ENCODE assay signal across 26 mouse cellular contexts in the genomic region with DNA sequence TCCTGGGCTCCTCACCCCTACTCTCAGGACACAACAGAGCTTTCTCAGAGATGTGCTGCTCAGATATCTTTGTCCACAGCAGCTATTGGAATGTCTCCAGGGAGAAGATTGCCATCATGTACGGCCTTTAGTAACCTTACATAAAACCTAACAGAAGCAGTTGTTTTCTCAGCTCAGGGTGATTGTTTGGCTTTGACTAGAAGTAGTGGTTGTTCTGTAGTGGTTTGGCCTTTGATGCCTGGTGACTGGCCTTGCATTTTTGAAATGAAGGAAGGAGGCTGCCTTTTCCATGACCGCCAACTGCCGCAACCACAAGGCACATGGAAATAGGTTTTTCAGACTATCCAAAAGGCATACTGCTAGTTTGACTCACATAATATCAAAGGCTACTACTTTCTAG.
A peak's percentile ranks its signal among the peaks of the same experiment; 100 is the strongest.
DNase-seq lines count a peak whose midpoint lies in the region; ATAC-seq lines count a peak whose summit lies in the region.
"Had no signal": no experiment of that assay in that cellular context is flagged by ENCODE, and none has a peak within 500 bp of the region (broad histone marks: within the 10 kb centered on the region; RNA-seq: fewer than 3 reads in every experiment).

No protein-coding gene starts in this region.

- no peak overlapping the region for H3K4me2 ChIP-seq in embryonic facial prominence, embryonic 14.5 days (ENCODE audit: low read depth, low read length)
- H3K4me2 ChIP-seq in hindbrain, embryonic 14.5 days (replicated peaks), result no peak overlapping the region
- H3K4me2 ChIP-seq: intestine, embryonic 15.5 days; limb, embryonic 12.5 days; liver, embryonic 12.5 days; midbrain, embryonic 13.5 days; stomach, embryonic 15.5 days had no signal

- no peak overlapping the region for H3K9ac ChIP-seq in embryonic facial prominence, embryonic 14.5 days (ENCODE audit: low read depth, low read length)
- H3K9ac ChIP-seq in hindbrain, embryonic 14.5 days, result no peak overlapping the region
- H3K9ac ChIP-seq: intestine, embryonic 15.5 days; limb, embryonic 12.5 days; liver, embryonic 12.5 days; liver, postnatal 0 days; midbrain, embryonic 13.5 days; stomach, embryonic 15.5 days had no signal

- H3K4me3 ChIP-seq in embryonic facial prominence, embryonic 14.5 days (ENCODE audit: low read depth, low read length), result no peak overlapping the region
- no peak overlapping the region for H3K4me3 ChIP-seq in embryonic facial prominence, embryonic 10.5 days
- H3K4me3 ChIP-seq in hindbrain, embryonic 14.5 days (replicated peaks; ENCODE audit: low read length), result no peak overlapping the region
- H3K4me3 ChIP-seq: forebrain, embryonic 10.5 days; intestine, embryonic 15.5 days; layer of hippocampus, adult 2 months; left cerebral cortex, adult 2 months; limb, embryonic 12.5 days; liver, embryonic 12.5 days; midbrain, embryonic 13.5 days; stomach, embryonic 15.5 days had no signal

- DNase-seq in embryonic facial prominence, embryonic 14.5 days (ENCODE audit: low spot score), result peak; percentile 13
- no peak for DNase-seq in embryonic facial prominence, embryonic 10.5 days (ENCODE audit: low spot score)
- peak; percentile 9 for DNase-seq in ovary, adult 18-20 months (ENCODE audit: low spot score)
- no peak for DNase-seq in ovary, postnatal 10 days (ENCODE audit: low spot score)
- peak; percentile 22 to 40 for DNase-seq in adrenal gland, postnatal 36 days
- DNase-seq in hindbrain, embryonic 14.5 days (ENCODE audit: low spot score), result no peak
- DNase-seq: cerebellum, adult 8-10 months; cerebellum, postnatal 25 days; heart, postnatal 14 days; kidney, adult 8-10 months; kidney, postnatal 14 days; liver, postnatal 0 days; right cerebral cortex, postnatal 25 days had no signal

- peaks cover 4% of the 10 kb centered on the region for H3K4me1 ChIP-seq in embryonic facial prominence, embryonic 14.5 days (ENCODE audit: control insufficient read depth, insufficient read depth, low read length)
- peaks cover 3% of the 10 kb centered on the region; the same call in 1 of the 2 replicates for H3K4me1 ChIP-seq in embryonic facial prominence, embryonic 10.5 days
- no peaks in the 10 kb centered on the region for H3K4me1 ChIP-seq in hindbrain, embryonic 14.5 days (replicated peaks; ENCODE audit: control insufficient read depth, insufficient read depth, low read length)
- H3K4me1 ChIP-seq: forebrain, embryonic 10.5 days; intestine, embryonic 15.5 days; liver, embryonic 12.5 days; midbrain, embryonic 13.5 days; stomach, embryonic 15.5 days had no signal

- 74% methylated on average over 3 of the region's 3 CpGs for WGBS in embryonic facial prominence, embryonic 14.5 days
- 78% methylated on average over 3 of the region's 3 CpGs for WGBS in embryonic facial prominence, embryonic 10.5 days
- WGBS in hindbrain, embryonic 14.5 days, result 87% methylated on average over 3 of the region's 3 CpGs

- no peaks in the 10 kb centered on the region for H3K36me3 ChIP-seq in embryonic facial prominence, embryonic 14.5 days (ENCODE audit: control insufficient read depth, insufficient read depth, low read length)
- H3K36me3 ChIP-seq in embryonic facial prominence, embryonic 10.5 days (replicated peaks), result no peaks in the 10 kb centered on the region
- H3K36me3 ChIP-seq in hindbrain, embryonic 14.5 days (replicated peaks; ENCODE audit: control insufficient read depth, insufficient read depth), result no peaks in the 10 kb centered on the region
- H3K36me3 ChIP-seq: forebrain, embryonic 10.5 days; intestine, embryonic 15.5 days; limb, embryonic 12.5 days; liver, embryonic 12.5 days; midbrain, embryonic 13.5 days; stomach, embryonic 15.5 days had no signal

- H3K9me3 ChIP-seq in embryonic facial prominence, embryonic 14.5 days (ENCODE audit: control insufficient read depth, low read length), result no peaks in the 10 kb centered on the region
- no peaks in the 10 kb centered on the region for H3K9me3 ChIP-seq in embryonic facial prominence, embryonic 10.5 days
- H3K9me3 ChIP-seq in hindbrain, embryonic 14.5 days (ENCODE audit: control insufficient read depth, low read length), result no peaks in the 10 kb centered on the region
- H3K9me3 ChIP-seq: forebrain, embryonic 10.5 days; intestine, embryonic 15.5 days; limb, embryonic 12.5 days; liver, embryonic 12.5 days; midbrain, embryonic 13.5 days; stomach, embryonic 15.5 days had no signal

- no peaks in the 10 kb centered on the region for H3K27me3 ChIP-seq in embryonic facial prominence, embryonic 14.5 days (replicated peaks; ENCODE audit: control insufficient read depth, insufficient read depth, low read length)
- H3K27me3 ChIP-seq in embryonic facial prominence, embryonic 10.5 days (replicated peaks; ENCODE audit: low read depth, poor library complexity, severe bottlenecking), result no peaks in the 10 kb centered on the region
- no peaks in the 10 kb centered on the region for H3K27me3 ChIP-seq in hindbrain, embryonic 14.5 days (ENCODE audit: control insufficient read depth, insufficient read depth, low read length)
- H3K27me3 ChIP-seq: CH12.LX; intestine, embryonic 15.5 days; limb, embryonic 12.5 days; liver, embryonic 12.5 days; midbrain, embryonic 13.5 days; Patski; stomach, embryonic 15.5 days had no signal

- H3K27ac ChIP-seq in embryonic facial prominence, embryonic 14.5 days (replicated peaks; ENCODE audit: low read depth, low read length), result no peak overlapping the region
- H3K27ac ChIP-seq in embryonic facial prominence, embryonic 10.5 days (replicated peaks), result no peak overlapping the region
- no peak overlapping the region for H3K27ac ChIP-seq in hindbrain, embryonic 14.5 days
- H3K27ac ChIP-seq: forebrain, embryonic 10.5 days; hindbrain, postnatal 0 days; intestine, embryonic 15.5 days; layer of hippocampus, adult 2 months; left cerebral cortex, adult 2 months; limb, embryonic 12.5 days; liver, embryonic 12.5 days; macrophage; midbrain, embryonic 13.5 days; stomach, embryonic 15.5 days had no signal

- ATAC-seq in embryonic facial prominence, embryonic 14.5 days (ENCODE audit: low read depth), result no peak
- ATAC-seq in hindbrain, embryonic 14.5 days (ENCODE audit: low FRiP score), result no peak
- ATAC-seq: forebrain, embryonic 16.5 days; hindbrain, postnatal 0 days; intestine, embryonic 15.5 days; liver, embryonic 12.5 days; liver, postnatal 0 days; midbrain, embryonic 13.5 days; Patski had no signal

Comparison
In these comparisons a context has a peak if more than half of its experiments do, and no peak if none do; other contexts are left out.
1. DNase-seq: peak in embryonic facial prominence, embryonic 14.5 days (single experiment), ovary, adult 18-20 months (single experiment) and adrenal gland, postnatal 36 days (2 of 2); none in embryonic facial prominence, embryonic 10.5 days (single experiment), ovary, postnatal 10 days (single experiment) and hindbrain, embryonic 14.5 days (single experiment).